Mouse (Mus musculus) spleen, postnatal 4 days (tissue): ENCODE measurements at regions not wholly inside any gene's neighbourhood (a gene's known extent, or its start where the extent isn't known, plus 50 kb on each side); places are given as distances from the start of the nearest gene placed in this dataset.

Experiments
- DNase-seq, 2 experiments: peaks; one replicate each; pipeline ENCODE4 v3.0.0; 2022; ENCODE audit warnings: low spot score in 2 of 2

GRCm38 (mm10) chr15:11774717-11775116 lies 132.4 kb downstream of the Npr3 start:
- no peak for DNase-seq

DNA sequence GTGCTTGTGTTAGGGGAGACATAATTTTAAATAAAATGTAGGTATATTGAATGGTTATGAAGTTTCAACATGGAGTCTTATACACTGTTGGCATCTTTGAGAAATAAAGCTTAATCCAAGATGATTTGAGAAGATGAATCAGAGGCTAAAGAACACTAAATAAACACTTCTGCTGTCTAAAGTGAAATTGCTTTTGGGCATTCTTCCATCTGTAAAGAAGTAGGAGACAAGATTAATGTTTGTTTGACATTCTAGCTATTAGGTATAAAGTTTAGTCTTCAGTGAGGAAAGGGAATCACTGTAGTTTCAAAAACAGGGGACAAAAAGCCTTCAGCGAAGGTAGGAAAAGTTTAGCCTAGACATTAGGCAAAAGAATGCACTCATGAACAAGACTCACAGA lies 136.5 kb downstream of the Npr3 start:
- DNase-seq: no peak

GRCm38 (mm10) chr15:11757963-11758362 lies 149.1 kb downstream of the Npr3 start:
- DNase-seq: no peak

GRCm38 (mm10) chr15:11756786-11757185 lies 150.3 kb downstream of the Npr3 start:
- DNase-seq: no peak

DNA sequence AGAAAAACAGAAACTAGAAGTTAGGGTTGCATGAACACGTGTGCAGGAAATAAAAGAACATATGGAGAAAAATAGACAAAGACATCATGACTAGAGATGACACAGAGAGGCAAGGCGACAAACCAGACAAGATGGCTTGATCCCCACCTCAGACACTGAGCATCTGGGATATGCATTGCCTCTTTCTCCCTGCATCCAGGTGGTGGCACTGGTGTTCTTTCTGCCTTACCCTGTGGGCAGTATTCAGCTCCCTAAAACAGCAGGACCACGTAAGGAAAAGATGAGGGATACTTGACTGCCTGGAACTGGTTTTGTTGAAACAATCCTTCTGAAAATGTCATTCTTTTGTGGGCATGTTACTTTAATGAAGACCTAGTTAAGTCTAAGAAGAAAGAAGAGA lies 153.9 kb downstream of the Npr3 start:
- no peak for DNase-seq

GRCm38 (mm10) chr15:11750893-11751292 lies 156.2 kb downstream of the Npr3 start:
- no peak for DNase-seq

- no peak for DNase-seq
Measured at GRCm38 (mm10) chr15:11749509-11749908, 157.6 kb downstream of the Npr3 start.

DNA sequence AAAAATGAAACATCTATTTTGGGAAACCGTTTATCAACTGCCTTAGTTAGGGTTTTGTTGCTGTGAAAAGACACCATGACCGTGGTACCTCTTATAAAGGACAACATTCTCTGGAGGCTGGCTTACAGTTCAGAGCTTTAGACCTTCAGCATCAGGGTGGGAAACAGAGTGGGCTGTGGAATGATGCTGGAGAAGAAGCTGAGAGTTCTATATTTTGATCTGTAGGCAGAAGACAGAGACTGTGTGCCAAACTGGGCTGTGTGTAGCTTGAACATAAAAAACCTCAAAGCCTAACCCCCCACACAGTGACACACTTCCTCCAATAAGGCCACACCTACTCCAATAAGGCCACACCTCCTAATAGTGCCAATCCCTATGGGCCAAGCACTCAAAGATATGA lies 158.8 kb downstream of the Npr3 start:
- DNase-seq: no peak

DNA sequence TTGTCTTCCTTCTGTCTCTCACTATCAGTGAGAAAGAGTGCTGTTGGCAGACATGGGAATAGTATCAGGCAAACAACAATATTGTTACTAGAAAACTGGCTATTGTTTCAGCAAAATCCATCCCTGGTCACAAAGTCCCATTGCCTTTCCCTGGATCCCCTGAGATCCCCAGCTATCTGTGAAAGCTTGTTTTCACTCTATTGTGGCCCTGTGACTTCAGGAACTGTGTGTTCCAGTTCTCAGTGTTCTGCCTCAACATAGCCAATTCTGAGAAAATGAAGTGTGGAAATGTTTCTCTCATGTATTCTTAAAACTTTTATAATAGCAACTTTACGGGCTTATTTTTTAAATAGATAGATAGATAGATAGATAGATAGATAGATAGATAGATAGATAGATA lies 160.3 kb downstream of the Npr3 start:
- DNase-seq: no peak

GRCm38 (mm10) chr15:11745629-11746372 lies 161.3 kb downstream of the Npr3 start:
- DNase-seq: no peak

DNA sequence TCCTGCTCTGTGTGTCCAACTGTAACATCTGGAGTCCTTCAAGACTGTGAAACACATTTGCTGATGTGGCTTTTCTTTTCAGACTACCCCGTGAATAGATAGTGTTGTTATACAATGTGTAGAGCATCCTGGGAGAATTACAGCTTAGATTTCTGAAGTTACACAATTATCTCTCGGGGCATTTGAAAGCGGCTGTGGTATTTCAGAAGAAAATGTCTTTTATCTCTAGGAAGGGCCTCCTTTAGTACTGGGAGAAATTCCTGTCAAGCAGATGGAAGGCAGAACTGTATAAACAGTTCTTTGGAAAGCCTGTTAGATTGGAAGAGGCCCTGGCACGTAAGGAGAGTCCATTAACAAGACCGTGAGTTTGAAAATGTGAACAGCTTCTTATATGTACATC lies 162.2 kb downstream of the Npr3 start:
- no peak for DNase-seq

DNA sequence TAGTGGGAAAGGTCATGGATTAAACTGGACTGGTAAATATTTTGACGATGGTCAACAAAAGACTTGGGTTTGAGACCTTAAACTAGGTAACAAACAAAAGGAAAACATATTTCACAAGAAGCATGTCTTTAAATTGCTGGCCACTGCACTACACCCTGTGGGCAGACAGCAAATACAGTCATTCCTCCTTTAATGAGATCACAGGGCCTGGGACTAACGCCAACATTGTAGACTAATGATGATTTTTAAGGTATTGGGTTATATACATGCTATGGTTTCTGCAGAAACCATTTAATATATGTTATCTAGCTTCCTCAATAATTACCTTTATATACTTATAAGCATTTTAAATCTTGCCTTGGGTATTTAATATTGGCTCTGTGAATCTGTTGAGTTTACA lies 162.8 kb downstream of the Npr3 start:
- DNase-seq: no peak

DNA sequence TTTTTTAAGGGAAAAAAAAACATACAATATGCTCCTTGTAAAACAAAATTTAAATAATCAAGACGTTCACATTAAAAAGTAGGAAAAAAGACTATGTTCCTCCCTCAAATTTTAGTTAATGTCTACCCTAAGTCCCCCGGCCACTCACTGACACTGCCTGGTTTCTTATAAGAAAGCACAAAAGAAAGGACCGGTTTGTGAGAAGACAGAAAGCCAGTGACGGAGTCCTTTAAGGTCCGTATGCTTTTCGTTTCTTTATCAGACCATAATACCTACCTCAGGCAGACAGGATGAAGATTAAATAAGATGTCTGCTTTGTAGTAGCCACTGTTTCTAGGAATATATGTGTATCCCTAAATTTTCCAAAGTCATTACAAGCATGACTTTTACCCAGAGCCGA lies 164.3 kb downstream of the Npr3 start:
- DNase-seq: no peak

DNA sequence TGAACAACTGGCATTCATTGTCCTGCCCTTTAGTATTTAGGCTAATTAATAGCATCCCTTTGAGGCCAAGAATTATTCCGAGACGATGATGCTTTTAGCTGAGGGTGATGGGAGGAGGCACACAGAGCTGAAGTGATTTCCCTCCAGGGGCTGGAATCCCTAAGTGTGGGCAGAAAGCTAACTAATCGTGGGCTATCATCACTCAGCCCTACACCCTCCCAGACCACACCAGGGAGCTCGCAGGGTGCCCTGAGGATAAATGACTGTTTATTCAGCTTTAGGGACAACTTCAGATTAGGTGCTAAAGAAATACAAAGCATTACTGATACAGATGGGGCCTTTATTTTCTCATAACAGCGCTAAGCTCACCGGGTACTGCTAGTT lies 164.7 kb downstream of the Npr3 start:
- no peak for DNase-seq

DNA sequence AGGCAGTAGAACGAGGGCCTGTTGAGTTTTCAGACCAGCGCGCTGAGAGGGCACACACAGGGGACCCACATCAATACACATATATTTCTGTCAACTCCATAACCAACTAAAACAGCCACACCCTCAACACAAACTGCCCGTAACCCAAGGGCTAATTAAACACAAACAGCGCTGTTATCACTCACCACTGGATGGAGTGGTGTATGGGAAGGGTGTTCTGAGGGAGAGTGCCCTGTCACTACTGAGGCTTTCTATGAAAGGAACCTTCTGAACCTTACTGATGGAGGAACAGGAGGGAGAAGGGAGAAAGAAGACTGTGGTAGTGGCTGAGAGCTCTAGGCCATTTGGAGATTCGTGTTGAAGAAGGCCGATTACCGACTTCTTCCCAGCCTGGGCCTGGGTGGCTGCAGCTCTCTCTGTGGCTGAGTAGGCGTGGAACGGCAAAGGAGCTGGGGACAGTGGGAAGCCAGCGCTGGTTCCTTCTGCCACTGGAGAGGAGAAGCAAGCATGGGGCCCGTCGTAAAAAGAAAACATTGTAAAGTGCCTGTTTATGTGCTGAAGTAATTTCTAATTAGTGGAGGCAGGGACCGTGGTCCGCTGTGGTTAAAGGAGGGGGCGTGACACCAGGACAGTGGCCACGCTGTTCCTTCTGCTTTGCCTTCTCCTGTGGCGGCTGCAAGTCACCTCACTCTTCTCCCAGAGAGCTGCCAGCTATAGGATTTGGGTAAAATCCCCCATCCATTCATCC lies 165.3 kb downstream of the Npr3 start:
- no peak for DNase-seq

- DNase-seq: no peak
Measured at GRCm38 (mm10) chr15:11737436-11738000, 169.6 kb downstream of the Npr3 start.

GRCm38 (mm10) chr15:11734639-11735265 lies 172.3 kb downstream of the Npr3 start:
- no peak for DNase-seq

GRCm38 (mm10) chr15:11729381-11729780 lies 177.7 kb downstream of the Npr3 start:
- no peak for DNase-seq

- DNase-seq: no peak
Measured at GRCm38 (mm10) chr15:11725620-11726530, 181.2 kb downstream of the Npr3 start.

- no peak for DNase-seq
Measured at GRCm38 (mm10) chr15:11720645-11721044, 186.4 kb downstream of the Npr3 start.

GRCm38 (mm10) chr15:11716168-11716842 lies 190.8 kb downstream of the Npr3 start:
- peak; percentile 37 to 64 for DNase-seq
